Mouse (Mus musculus): ENCODE measurements around the gene Xbp1.
A peak's percentile ranks its signal among the peaks of the same experiment; 100 is the strongest.
"Not testable (repeated sequence)": the region's sequence is repeated elsewhere in the genome, so short reads cannot be mapped to it uniquely, and the experiment has no call there.

Gene Xbp1

DNA sequence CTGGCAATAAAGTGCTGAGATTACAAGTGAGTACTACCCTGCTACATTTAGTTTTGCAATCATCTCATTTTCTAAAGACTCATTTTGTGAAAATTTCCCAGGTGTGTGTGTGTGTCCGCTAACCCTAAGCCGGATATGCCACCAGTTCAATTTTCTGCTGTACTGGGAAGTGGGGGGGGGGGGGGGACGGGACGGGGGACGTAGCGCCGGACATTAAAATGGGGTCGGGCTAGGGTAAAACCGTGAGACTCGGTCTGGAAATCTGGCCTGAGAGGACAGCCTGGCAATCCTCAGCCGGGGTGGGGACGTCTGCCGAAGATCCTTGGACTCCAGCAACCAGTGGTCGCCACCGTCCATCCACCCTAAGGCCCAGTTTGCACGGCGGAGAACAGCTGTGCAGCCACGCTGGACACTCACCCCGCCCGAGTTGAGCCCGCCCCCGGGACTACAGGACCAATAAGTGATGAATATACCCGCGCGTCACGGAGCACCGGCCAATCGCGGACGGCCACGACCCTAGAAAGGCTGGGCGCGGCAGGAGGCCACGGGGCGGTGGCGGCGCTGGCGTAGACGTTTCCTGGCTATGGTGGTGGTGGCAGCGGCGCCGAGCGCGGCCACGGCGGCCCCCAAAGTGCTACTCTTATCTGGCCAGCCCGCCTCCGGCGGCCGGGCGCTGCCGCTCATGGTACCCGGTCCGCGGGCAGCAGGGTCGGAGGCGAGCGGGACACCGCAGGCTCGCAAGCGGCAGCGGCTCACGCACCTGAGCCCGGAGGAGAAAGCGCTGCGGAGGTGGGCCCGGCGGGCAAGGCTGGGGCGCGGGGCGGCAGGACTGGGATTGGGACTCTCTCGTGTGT, at the start of gene Xbp1:
TSS of gene Xbp1 (plus strand) at position 248 of the 854 bp plus-strand sequence.
- DNase-seq (ENCODE audit: low spot score in 2 of 2): peak; percentile 95 to 98

DNA sequence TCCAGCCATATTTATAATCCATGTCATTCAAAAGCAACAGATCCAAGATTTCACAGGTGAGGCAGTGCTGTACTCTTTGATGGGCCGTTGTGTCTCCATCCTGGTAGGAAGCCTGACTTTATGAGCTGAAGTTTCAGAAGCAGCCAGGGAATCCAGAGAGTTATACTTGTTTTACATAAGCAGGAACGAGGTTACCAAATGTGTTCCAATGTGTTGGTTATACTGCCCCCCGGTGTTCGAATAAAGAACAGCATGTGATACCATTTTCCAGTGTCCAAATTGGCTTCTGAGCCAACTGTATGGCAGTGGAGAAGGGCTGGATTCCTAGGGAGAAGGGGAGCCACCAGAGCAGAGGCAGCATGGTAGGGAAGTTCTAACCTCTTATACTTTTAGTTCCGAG, 46.3 kb upstream of the Xbp1 start:
- peak in 1 of 2 experiments; percentile 62 for DNase-seq (ENCODE audit: low spot score in 2 of 2)

DNA sequence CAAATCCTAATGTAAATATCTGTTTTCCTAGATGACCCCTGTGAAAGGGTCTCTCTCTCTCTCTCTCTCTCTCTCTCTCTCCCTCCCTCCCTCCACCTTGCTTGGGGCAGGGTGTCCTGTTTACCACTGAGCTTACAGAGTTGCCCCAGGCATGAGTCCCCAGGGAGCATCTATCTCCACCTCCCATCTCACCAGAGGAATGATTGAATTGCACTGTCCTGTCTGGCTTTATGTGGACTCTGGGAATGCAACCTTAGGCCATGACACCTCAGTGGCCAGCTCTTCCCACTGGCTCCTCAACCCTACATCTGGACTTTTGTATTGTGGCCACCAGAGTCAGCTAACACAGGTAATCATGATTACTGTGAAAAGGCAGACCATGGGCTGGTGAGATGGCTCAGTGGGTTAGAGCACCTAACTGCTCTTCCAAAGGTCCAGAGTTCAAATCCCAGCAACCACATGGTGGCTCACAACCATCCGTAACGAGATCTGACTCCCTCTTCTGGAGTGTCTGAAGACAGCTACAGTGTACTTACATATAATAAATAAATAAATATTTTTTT, 44.8 kb upstream of the Xbp1 start:
- not testable (repeated sequence) for DNase-seq (ENCODE audit: low spot score in 2 of 2)

DNA sequence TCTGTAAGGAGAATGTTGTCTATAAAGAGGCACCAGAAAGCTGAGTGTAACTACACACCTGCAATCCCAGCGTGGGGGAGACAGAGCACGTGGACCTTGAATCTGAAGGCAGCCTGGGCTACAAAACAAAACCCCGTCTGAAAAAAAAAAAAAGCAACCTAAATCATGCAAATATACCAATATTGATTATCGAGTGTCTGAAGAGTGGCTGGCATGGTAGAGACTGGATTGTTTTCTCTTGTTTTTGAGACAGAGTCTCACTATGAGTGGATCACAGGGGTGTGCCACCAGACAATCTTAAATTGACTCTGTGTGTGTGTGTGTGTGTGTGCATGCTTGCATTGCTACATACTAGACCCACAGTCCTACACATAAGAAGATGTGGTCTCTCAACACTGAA, 43.7 kb upstream of the Xbp1 start:
- DNase-seq (ENCODE audit: low spot score in 2 of 2): no peak

DNA sequence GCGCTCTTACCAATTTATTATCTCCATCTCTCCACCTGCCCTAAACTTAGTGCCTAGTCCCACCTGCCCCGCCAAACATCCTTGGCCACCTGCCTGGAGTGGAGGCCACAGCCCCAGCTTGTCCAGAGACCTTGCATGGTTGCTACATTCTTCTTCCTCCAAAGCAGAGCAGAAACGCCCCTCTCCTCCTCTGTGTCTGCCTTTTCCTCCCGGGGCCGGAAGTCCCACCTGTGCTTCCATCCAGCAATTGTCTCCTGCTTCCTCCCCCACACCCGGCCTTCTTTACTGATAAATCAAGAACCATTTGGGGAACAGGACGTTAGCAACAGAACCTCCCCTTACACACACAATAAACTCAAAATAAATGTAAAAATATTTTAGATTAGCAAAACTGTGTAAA, 42.3 kb upstream of the Xbp1 start:
- no peak for DNase-seq (ENCODE audit: low spot score in 2 of 2)

DNA sequence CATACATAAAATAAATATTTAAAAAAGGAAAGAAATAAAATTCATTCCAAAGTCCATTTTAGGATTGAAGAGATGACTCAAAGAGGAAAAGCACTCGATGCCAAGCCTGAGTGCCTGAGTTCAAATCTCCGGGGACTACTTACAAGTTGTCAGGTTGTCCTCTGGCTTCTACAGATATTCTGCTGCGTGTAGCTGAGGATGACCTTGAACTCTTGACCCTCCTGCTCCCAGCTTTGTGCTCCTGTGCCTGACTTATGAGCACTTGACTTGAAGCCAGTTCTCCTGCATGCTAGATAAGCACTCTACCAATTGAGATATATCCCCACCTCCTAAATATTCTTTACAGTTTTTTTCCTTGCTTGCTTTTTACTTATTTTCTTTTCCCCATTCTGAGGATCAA, 41.6 kb upstream of the Xbp1 start:
- DNase-seq (ENCODE audit: low spot score in 2 of 2): no peak

DNA sequence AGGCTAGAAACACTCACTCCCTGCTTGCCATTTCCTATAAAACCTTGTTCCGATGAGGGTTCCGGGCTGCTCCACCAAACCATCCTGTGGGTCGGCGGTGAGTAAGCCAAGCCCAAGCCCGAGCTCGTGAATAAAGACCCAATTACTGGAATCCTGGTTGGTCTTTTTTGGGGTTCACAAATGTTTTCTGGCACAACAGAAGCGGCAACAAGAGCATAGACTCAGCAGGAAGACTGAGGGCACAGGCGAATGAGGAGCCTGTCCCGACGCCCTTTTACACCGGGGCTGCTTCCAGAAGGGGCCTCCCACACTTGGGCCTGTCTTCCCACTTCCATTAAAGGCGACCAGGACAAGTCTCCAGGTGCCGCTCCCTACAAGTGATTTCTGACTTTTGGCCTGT, 37.9 kb upstream of the Xbp1 start:
- DNase-seq (ENCODE audit: low spot score in 2 of 2): no peak

DNA sequence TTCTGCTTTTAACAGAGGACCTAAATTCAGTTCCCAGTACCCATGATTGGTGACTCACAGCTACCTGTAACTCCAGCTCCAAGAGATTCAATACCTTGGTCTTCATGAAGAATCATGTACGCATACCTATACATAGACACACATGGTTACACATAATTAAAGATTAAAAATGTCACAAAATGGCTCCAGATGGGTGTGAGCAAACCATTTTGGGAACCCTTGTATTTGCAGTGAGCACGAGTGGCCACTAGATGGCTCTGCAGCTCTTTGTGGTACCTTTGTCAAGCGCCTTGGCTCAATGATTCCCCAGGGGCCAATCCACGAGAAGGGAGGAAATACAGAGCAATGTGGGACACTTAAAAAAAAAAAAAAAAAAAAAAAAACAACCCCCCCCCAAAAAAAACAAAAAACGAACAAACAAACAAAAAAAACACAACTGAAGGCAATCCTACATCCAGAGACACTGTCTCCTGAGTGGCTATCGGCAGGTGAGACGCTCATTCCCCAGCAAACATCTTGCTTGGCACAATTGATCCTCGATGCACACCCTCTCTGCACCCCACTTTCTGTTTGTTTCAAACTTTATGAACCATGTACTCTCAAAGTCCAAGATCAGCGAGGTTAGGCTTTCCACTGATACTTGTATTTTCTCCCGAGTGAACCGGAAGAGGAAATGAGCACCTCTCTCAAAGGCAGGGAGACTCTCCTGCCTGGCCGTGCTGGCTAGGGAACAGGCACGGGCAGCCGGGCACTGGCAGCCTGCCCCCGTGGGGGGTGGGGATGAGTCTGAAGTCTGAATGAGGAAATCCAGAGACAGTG, 35.1 kb upstream of the Xbp1 start:
- peak; percentile 65 to 84 for DNase-seq (ENCODE audit: low spot score in 2 of 2)

DNA sequence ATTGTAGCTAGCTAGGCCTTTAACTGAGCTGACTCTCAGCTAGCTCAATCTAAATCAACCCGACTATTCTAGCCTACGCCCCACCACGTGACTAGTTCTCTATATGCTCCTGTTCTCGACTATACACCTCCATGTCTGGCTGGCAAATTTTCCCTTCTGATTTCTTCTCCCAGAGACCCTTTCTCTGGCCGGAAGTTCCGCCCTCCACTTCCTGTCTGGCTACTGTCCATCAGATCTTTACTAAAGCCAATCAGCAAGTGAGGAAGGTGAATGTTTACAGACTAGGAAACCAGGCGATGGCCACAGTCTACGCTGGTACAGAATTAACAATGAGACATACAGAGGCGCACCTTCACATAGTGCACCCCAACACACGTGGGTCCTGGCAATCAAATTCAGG, 31.0 kb upstream of the Xbp1 start:
- not testable (repeated sequence) for DNase-seq (ENCODE audit: low spot score in 2 of 2)

DNA sequence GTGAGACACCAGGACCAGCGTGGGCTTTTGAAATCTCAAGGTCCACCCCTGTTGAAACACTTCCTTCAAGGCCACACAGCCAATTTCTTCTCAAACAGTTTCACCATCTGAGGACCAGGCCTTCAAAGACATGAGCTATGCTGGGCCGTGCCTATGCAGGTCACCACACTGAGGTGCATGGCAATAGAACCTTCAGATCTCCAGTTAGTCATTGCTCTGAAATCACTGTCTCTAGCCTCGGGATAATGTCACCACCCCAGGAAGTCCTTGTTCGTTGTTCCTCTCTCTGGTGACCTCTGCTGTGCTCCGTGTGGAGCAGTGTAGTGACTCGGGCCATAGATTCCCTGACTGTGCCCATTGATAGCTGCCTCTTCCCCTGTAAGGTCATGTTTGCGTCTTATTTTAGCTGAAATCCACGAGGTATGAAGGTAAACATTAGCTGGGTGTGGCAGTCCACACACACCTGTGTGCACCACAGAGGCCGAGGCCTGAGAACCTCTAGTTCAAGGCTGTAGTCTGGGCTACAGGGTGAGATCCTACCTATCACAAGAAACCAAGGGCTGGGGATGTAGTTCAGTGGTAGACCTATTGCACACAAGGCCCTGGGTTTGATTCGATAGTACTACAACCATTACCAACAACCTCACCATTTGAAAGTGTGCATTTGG, 29.3 kb upstream of the Xbp1 start:
- DNase-seq (ENCODE audit: low spot score in 2 of 2): no peak

DNA sequence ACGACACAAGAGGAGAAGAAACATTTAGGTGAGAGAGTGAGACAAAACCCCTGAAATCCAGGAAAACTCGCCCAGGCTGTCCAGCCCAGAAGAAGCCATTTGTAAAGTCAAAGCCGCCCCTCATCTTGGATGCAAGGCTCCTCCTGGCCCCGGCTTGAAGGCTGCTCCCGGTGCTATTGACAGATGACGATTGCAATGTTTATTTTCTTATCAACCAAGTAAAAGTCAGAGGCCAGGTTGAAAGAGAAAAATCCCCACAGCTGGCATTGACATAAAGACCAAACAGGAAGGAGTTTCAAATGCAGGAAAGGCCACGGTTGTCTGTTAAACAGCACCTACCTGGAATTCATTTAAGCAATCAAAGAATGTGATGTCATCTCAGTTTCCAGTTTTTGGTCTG, 28.5 kb upstream of the Xbp1 start:
- DNase-seq (ENCODE audit: low spot score in 2 of 2): no peak

DNA sequence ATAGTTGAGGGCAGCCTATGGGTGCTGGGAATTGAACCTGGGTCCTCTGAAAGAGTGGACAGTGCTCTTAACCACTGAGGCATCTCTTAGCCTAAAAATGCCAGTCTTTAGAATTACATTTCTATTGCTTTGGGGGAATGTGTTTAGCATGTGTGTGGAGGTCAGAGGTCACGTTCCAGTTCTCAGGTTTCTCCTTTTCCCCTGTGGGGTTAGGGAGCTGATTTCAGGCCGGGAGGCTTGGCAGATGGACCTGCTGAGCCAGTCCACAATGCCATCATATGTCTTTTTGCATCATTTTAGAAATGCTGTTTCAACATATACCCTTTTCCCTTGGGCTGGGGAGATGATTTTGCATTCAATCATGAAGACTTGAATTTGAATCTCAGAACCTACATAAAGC, 26.6 kb upstream of the Xbp1 start:
- no peak for DNase-seq (ENCODE audit: low spot score in 2 of 2)

DNA sequence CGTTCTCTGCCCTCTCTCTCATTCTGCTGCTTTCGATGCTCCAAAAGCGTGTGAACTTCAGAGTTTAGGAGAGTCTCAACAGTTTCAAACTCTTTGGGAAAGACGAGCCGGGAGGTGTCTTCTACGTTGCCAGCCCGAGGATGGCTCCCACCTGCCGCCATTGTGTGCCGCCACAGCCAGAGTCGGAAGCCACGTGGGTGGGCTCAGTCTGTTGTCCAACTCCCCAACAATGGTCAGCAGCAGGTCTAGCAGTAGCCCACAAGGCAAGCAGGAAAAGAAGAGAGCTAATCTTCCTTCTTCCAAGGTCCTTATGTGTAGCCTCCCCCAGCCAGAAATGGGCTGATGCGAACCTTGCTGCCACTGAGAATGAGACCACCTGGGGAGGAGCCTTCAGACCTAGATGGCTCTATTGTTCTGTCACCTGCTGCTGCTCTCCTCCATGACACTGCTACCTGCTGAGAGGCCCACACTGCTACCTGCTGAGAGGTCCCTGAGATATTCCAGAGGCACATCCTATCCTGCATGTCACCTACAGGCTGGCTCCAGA, 25.1 kb upstream of the Xbp1 start:
- no peak for DNase-seq (ENCODE audit: low spot score in 2 of 2)

DNA sequence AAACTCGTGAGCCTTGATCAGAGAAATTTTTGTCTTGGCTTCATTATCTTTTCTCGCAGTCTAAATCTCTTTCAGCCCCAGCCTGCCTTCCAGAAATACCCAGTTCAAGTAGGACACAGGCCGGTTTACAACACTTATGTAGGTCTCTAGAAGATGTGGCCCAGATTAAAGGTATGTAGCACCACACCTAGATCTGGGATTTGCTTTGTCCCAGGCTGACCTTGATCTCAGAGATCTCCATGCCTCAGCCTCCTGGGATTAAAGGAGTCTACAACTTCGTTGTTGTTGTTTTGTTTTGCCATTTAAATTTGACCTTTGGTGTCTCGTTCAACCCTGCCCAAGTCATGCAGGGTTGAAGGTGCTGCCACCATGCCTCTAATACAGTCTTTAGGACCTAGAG, 24.6 kb upstream of the Xbp1 start:
- DNase-seq (ENCODE audit: low spot score in 2 of 2): no peak

DNA sequence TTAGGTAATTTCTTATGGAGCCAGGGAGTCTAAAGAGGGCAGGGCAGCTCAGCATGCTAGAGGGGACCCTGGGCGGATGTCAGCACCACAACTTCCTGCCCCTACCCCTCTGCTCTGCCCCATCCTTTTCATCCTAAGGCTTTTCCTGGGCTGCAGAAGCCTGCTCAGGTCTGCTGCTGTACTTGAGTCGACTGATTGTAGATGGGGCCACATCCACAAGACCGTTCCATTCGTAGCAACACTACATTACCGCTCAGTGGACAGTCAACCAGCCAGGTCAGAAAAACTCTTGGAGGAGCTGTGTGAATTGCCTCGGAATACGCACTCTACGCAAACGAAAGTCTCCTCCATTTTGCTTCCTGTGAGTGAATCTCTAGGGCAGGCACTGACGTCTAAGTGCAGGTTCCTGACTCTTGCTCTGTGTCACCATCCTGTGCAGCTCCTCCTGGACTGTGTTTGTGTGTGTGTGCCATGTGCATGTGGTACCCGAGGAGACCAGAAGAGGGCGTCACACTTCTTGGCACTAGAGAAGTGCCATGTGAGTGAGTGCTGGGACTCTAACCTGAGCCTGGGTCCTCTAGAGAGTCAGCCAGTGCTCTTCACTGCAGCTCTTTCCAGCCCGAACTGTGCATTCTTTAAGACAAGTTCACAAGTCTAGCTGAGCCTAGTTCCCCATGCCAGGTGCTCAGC, 23.8 kb upstream of the Xbp1 start:
- DNase-seq (ENCODE audit: low spot score in 2 of 2): no peak

DNA sequence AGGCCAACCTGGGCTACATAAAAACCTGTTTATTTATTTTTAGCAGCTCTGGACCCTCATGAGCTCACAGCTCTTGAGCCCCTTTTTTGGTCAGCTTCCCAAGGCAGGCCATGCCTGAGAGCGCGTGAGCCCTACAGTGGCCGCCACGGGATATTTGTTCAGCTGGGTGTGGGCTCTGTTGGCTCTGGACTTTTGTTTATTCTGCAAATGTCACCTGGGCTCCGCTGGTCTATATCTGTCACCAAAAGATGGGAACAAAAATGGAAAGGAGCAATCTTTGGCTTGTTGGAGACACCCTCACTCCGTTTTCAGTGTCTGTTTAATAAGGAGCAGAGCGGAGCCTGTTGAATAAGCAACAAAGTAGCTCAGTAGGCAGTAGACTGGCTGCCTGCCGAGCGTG, 22.0 kb upstream of the Xbp1 start:
- DNase-seq (ENCODE audit: low spot score in 2 of 2): no peak

DNA sequence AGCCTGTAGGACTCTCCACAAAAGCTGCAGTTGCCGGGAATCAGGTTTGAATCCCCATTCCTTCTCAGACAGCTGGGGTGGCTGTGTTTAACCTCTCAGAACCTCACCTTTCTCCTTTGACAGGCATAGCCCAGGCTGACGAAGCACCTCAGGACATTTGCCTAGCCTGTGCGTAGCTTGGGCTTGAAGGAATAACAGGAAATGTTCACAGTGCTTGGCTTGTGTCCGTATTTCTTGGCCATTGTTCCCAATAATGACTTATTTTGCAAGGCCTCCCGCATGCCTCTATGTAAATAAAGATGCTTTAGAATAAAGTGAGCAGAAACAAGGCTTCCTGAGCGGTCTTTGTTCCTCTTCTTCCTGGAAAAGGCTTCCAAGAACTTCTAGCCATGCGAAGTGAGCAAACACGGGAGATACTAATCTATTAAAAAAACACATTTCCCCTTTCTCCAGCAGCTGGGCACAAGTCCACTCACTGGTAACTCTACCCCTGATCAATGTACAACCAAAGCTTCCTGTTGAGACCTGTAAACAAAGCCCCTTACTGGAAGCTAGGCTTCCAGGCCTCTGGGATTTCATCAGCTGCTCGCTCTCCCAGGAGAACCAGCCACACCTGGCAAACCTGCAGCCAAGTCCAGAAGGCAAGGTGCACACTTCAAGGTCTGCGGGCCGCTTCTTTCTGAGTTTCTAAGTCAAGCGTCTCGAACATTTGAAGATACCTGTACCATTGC, 21.4 kb upstream of the Xbp1 start:
- no peak for DNase-seq (ENCODE audit: low spot score in 2 of 2)

DNA sequence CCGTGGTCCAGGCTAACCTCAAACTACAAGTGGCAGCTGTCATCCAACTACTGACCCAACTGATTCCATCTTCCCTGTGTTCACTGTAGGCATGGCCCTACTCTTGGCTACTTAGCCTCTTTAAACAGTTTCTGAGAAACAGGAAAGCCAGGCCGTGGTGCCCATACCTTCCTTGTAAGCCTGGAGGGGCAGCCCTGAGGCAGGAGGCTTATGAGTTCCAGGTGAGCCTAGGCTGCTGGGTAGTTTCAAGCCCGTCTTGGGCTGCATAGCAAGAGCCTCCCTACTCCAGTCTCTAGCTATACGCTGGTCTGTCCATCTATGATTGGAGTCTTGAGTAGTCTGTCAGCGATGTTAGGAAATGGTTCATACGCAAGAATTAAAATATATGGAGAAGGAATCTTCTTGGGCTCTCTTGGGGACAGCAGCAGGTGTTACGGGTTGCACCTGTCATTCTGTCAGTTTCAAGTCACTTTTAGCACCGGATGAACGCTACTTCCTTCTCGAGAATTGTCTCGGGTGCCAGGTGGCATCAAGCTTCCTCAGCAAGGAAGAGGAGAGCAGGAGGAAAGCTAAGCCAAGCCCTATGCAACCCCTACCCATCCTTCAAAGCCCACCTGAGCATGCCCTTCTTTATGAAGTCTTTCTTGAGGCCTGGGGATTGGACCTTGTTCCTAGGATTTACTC, 20.4 kb upstream of the Xbp1 start:
- no peak for DNase-seq (ENCODE audit: low spot score in 2 of 2)

DNA sequence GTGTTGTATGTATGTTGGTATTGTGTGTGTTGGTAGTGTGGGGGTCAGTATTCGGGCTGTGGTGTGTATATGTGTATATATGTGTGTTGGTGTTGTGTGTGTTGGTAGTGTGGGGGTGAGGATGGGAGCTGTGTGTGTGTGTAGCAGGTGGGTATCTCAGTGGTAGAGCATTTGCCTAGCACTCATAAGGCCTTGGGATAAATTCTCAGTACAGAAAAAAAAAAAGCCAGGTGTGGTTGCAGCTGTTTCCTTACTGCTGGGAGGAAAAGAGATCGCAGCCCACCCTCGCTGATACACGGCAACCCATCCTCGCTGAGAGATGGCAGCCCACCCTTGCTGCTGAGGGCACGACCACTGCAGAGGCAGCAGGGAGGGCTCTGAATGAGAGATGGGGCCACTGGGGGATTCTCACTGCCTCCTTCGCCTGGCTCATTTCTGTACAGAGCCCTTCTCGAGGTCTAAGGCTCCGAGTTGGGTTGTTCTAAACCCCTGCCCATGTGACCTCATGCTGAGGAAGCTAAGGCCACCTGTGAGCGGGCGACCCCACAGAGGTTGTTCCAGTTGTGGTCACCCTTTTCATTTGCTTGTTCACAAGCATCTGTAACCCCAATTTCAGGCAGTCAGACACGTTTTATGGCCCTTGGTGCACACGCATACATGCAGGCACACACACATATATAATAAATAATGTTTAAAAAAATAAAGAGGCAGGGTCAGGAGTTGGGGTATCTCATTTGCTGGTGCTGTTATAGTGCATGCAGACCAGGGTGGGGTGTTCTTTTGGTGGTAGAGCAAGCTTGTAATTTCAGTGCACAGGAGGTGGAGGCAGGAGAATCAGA, 19.3 kb upstream of the Xbp1 start:
- no peak for DNase-seq (ENCODE audit: low spot score in 2 of 2)

Data from urinary bladder, postnatal 4 days (tissue).